Mouse (Mus musculus): Measurements from ENCODE around the gene Cul9. TPM values are rescaled to one million over a fixed set of nuclear protein-coding genes. Genes with fewer than 3 reads are reported as not detected.

Gene Cul9
- 4.6 and 5.1 TPM in 2 replicates for polyA plus RNA-seq (2014; fragmentation: Nextera tagmentation; extraction: Ambion mirVana)

DNA sequence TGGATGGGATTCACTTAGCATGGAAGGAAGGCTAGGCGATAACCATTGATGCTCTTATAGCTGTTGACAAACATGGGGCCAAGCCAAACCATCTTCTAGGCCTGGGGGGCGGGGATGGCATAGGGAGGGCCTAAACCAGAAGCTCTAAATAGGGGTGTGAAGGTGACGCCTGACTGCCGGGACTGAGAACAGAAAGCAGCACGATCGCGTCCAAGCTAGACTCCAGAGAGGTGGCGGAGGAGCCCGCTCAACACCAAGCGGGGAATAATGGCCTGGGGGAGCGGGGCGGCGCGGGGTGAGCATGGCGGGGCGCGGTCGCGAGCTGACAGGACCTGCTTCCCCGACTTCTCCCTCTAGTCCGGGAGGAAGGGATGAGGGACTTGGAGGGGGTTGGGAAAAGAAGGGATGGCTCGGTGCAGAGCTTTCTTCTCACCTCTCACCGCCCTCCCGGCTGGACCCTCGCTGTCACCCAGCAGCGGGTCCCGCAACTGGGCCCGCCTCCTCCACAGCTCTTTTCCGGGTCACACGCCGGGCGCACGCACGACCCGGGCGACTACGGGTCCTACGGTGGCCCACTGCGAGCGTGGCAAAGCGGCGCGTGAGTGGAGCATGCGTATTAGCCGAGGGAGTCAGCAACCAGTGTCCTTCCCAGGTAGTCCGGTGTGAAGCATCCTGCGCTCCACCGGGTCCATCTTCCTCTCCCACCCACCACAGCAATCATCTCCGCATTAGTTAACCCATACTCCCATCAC lies at the start of gene Cul9:
TSS of gene Cul9 (minus strand) at position 576 of the 752 bp plus-strand sequence.
- H3K9me3 ChIP-seq (ENCODE audit: control insufficient read depth, low read length), result no peaks in the 10 kb centered on the region
- 2% methylated on average over 42 of the region's 49 CpGs for WGBS
- peak within 1 kb of the TSS; percentile 88 for H3K4me2 ChIP-seq (ENCODE audit: low read length)
- no peaks in the 10 kb centered on the region for H3K27me3 ChIP-seq (ENCODE audit: control insufficient read depth, insufficient read depth, low read length)
- peaks cover 44% of the 10 kb centered on the region for H3K36me3 ChIP-seq (ENCODE audit: control insufficient read depth, insufficient read depth, low read length)
- peak within 1 kb of the TSS; percentile 62 to 65 for H3K4me3 ChIP-seq (ENCODE audit: control insufficient read depth in 1 of 2, insufficient read depth in 1 of 2, low read depth in 1 of 2, low read length in 2 of 2)
- ATAC-seq (ENCODE audit: insufficient number of reproducible peaks, insufficient read depth, low FRiP score, low read depth), result peak; percentile 20; the same call in 1 of the 2 replicates
- peak within 1 kb of the TSS; percentile 83 for H3K9ac ChIP-seq (ENCODE audit: low read length)
- peak within 1 kb of the TSS in 1 of 2 experiments; percentile 60; a peak in 2 of 4 replicates for H3K27ac ChIP-seq (replicated peaks in 1 of 2; ENCODE audit: control insufficient read depth in 1 of 2, insufficient read depth in 1 of 2, low read depth in 2 of 2, low read length in 2 of 2)
- H3K4me1 ChIP-seq (ENCODE audit: control insufficient read depth in 2 of 2, insufficient read depth in 2 of 2, low read length in 2 of 2), result peaks cover 10 to 17% of the 10 kb centered on the region in 2 experiments

DNA sequence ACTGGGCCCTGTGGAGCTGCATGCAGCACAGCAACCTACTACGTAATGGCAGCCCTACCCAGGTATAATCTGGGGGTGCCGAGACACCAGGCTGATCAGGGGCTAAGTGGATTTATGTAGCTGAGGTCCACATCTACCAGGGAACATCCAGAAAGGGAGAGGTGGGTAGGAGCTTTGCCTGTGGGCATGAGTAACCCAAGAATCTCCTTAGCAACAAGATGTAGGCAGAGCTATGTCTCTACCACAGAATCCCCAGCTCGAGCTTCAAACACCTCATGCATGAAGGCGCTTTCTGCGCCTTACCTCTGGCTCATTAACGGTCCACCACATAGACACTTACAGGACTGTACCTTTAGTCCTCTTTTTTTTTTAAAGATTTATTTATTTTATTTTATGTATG lies 49.1 kb upstream of the Cul9 start:
- H3K4me2 ChIP-seq (ENCODE audit: low read length), result no peak overlapping the region
- peak overlapping the region; percentile 69 to 73; a peak in 3 of 4 replicates for H3K27ac ChIP-seq (replicated peaks in 1 of 2; ENCODE audit: control insufficient read depth in 1 of 2, insufficient read depth in 1 of 2, low read depth in 2 of 2, low read length in 2 of 2)
- peaks cover 31% of the 10 kb centered on the region for H3K36me3 ChIP-seq (ENCODE audit: control insufficient read depth, insufficient read depth, low read length)
- no peaks in the 10 kb centered on the region for H3K27me3 ChIP-seq (ENCODE audit: control insufficient read depth, insufficient read depth, low read length)
- WGBS, result 87% methylated on average over 6 of the region's 6 CpGs
- H3K4me3 ChIP-seq (ENCODE audit: control insufficient read depth in 1 of 2, insufficient read depth in 1 of 2, low read depth in 1 of 2, low read length in 2 of 2), result no peak overlapping the region
- H3K4me1 ChIP-seq (ENCODE audit: control insufficient read depth in 2 of 2, insufficient read depth in 2 of 2, low read length in 2 of 2), result peaks cover 15 to 26% of the 10 kb centered on the region in 2 experiments
- no peak for ATAC-seq (ENCODE audit: insufficient number of reproducible peaks, insufficient read depth, low FRiP score, low read depth)
- H3K9me3 ChIP-seq (ENCODE audit: control insufficient read depth, low read length), result no peaks in the 10 kb centered on the region
- peak overlapping the region; percentile 9 for H3K9ac ChIP-seq (ENCODE audit: low read length)

- H3K4me2 ChIP-seq (ENCODE audit: low read length), result no peak overlapping the region
- H3K9me3 ChIP-seq (ENCODE audit: control insufficient read depth, low read length), result no peaks in the 10 kb centered on the region
- WGBS, result 11% methylated on average over 9 of the region's 9 CpGs
- peaks cover 15 to 26% of the 10 kb centered on the region in 2 experiments for H3K4me1 ChIP-seq (ENCODE audit: control insufficient read depth in 2 of 2, insufficient read depth in 2 of 2, low read length in 2 of 2)
- H3K9ac ChIP-seq (ENCODE audit: low read length), result peak overlapping the region; percentile 9
- peak overlapping the region; percentile 69 to 73 for H3K27ac ChIP-seq (replicated peaks in 1 of 2; ENCODE audit: control insufficient read depth in 1 of 2, insufficient read depth in 1 of 2, low read depth in 2 of 2, low read length in 2 of 2)
- no peak for ATAC-seq (ENCODE audit: insufficient number of reproducible peaks, insufficient read depth, low FRiP score, low read depth)
- H3K4me3 ChIP-seq (ENCODE audit: control insufficient read depth in 1 of 2, insufficient read depth in 1 of 2, low read depth in 1 of 2, low read length in 2 of 2), result no peak overlapping the region
- H3K27me3 ChIP-seq (ENCODE audit: control insufficient read depth, insufficient read depth, low read length), result no peaks in the 10 kb centered on the region
- H3K36me3 ChIP-seq (ENCODE audit: control insufficient read depth, insufficient read depth, low read length), result peaks cover 38% of the 10 kb centered on the region
Measured at GRCm38 (mm10) chr17:46594606-46595005, 48.4 kb upstream of the Cul9 start.

GRCm38 (mm10) chr17:46593124-46593523 lies 46.9 kb upstream of the Cul9 start:
- no peak for ATAC-seq (ENCODE audit: insufficient number of reproducible peaks, insufficient read depth, low FRiP score, low read depth)
- 84% methylated on average over 4 of the region's 4 CpGs for WGBS
- Histone ChIP-seq H3K4me2 (ENCODE audit: low read length) (no peak overlapping the region), H3K9me3 (ENCODE audit: control insufficient read depth, low read length) (no peaks in the 10 kb centered on the region), H3K4me3 (ENCODE audit: control insufficient read depth in 1 of 2, insufficient read depth in 1 of 2, low read depth in 1 of 2, low read length in 2 of 2) (no peak overlapping the region), H3K27me3 (ENCODE audit: control insufficient read depth, insufficient read depth, low read length) (no peaks in the 10 kb centered on the region), H3K9ac (ENCODE audit: low read length) (no peak overlapping the region), H3K27ac (replicated peaks in 1 of 2; ENCODE audit: control insufficient read depth in 1 of 2, insufficient read depth in 1 of 2, low read depth in 2 of 2, low read length in 2 of 2) (no peak overlapping the region), H3K4me1 (ENCODE audit: control insufficient read depth in 2 of 2, insufficient read depth in 2 of 2, low read length in 2 of 2) (peaks cover 15 to 20% of the 10 kb centered on the region in 2 experiments), H3K36me3 (ENCODE audit: control insufficient read depth, insufficient read depth, low read length) (peaks cover 52% of the 10 kb centered on the region)

DNA sequence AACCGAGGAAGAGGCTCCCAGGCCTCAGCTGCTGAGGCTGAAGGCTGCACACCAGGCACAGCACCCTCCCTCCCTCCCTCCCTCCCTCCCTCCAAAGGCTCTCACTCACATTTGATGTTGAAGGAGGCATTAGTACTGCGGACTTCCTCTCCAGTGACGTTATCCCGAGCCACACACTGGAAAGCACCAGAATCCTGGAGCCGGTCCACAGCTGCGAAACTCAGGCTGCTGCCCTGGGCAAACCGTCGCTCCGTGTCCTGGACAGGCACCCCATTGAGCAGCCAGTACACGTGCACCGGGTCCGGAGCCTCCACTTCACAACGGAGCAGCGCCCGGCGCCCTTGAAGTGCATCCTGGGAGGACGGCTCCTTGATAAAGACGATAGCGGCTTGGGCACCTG lies 45.2 kb upstream of the Cul9 start:
- Histone ChIP-seq H3K9me3 (ENCODE audit: control insufficient read depth, low read length) (no peaks in the 10 kb centered on the region), H3K4me1 (ENCODE audit: control insufficient read depth in 2 of 2, insufficient read depth in 2 of 2, low read length in 2 of 2) (peaks cover 15 to 18% of the 10 kb centered on the region in 2 experiments), H3K4me2 (ENCODE audit: low read length) (no peak overlapping the region), H3K27me3 (ENCODE audit: control insufficient read depth, insufficient read depth, low read length) (no peaks in the 10 kb centered on the region), H3K9ac (ENCODE audit: low read length) (no peak overlapping the region), H3K27ac (replicated peaks in 1 of 2; ENCODE audit: control insufficient read depth in 1 of 2, insufficient read depth in 1 of 2, low read depth in 2 of 2, low read length in 2 of 2) (no peak overlapping the region), H3K4me3 (ENCODE audit: control insufficient read depth in 1 of 2, insufficient read depth in 1 of 2, low read depth in 1 of 2, low read length in 2 of 2) (no peak overlapping the region), H3K36me3 (ENCODE audit: control insufficient read depth, insufficient read depth, low read length) (peaks cover 47% of the 10 kb centered on the region)
- WGBS, result 77% methylated on average over 19 of the region's 19 CpGs
- ATAC-seq (ENCODE audit: insufficient number of reproducible peaks, insufficient read depth, low FRiP score, low read depth), result no peak

DNA sequence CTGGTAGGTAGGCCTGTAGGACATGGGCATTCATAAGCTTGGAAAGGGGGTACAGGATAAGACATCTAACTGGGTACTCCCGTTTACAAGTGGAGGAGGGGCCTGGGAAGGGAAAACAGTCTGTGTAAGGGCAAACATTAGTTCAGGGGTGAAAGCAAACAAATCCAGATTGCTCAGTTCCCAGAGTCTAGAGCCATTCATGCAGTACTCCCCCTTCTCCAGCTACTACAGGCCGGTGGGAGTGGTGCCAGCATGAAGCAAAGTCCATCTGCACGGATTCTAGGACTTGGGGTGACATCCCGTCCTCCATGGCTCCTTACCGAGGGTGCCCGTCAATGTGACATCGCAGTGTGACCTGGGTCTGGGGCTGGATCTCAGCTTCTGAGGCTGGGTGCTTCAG lies 44.3 kb upstream of the Cul9 start:
- no peak overlapping the region for H3K4me3 ChIP-seq (ENCODE audit: control insufficient read depth in 1 of 2, insufficient read depth in 1 of 2, low read depth in 1 of 2, low read length in 2 of 2)
- no peaks in the 10 kb centered on the region for H3K27me3 ChIP-seq (ENCODE audit: control insufficient read depth, insufficient read depth, low read length)
- H3K36me3 ChIP-seq (ENCODE audit: control insufficient read depth, insufficient read depth, low read length), result peaks cover 57% of the 10 kb centered on the region
- 92% methylated on average over 7 of the region's 7 CpGs for WGBS
- no peak overlapping the region for H3K9ac ChIP-seq (ENCODE audit: low read length)
- no peak overlapping the region for H3K4me2 ChIP-seq (ENCODE audit: low read length)
- H3K9me3 ChIP-seq (ENCODE audit: control insufficient read depth, low read length), result no peaks in the 10 kb centered on the region
- no peak overlapping the region for H3K27ac ChIP-seq (replicated peaks in 1 of 2; ENCODE audit: control insufficient read depth in 1 of 2, insufficient read depth in 1 of 2, low read depth in 2 of 2, low read length in 2 of 2)
- peaks cover 15 to 16% of the 10 kb centered on the region in 2 experiments for H3K4me1 ChIP-seq (ENCODE audit: control insufficient read depth in 2 of 2, insufficient read depth in 2 of 2, low read length in 2 of 2)
- no peak for ATAC-seq (ENCODE audit: insufficient number of reproducible peaks, insufficient read depth, low FRiP score, low read depth)

DNA sequence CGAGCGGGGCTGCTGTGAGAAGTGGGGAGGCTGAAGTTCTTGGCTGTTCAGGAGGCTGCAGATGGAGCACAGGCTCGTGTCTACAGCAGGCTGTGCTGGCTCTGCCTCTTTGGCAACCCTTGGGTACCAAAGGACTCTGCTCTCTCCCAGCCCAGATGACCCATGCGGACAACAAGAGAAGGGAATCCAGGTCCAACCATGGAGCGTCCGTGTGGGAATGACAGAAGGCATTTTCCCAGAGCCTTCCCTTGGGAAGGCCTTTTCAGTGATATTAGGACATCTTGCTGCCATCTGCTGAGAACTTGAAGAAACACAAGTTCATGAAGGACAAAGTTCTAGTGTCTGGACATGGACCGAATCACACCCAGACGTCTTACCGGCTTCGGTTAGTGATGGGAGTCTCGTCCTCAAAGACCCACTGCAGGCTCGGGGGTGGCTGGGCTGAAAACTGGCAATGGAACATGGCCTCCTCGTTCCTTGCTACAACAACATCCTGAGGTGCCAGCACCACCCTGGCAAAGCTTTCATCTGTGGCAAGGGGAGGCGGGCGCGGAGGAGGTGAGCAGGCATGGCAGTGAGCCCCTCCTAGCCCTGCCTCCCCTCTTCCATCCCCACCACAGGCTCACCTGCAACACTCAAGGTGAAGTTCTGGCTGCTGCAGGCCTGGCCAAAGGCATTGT lies 43.6 kb upstream of the Cul9 start:
- peaks cover 9% of the 10 kb centered on the region in 2 experiments for H3K4me1 ChIP-seq (ENCODE audit: control insufficient read depth in 2 of 2, insufficient read depth in 2 of 2, low read length in 2 of 2)
- no peak for ATAC-seq (ENCODE audit: insufficient number of reproducible peaks, insufficient read depth, low FRiP score, low read depth)
- H3K27ac ChIP-seq (replicated peaks in 1 of 2; ENCODE audit: control insufficient read depth in 1 of 2, insufficient read depth in 1 of 2, low read depth in 2 of 2, low read length in 2 of 2), result no peak overlapping the region
- H3K4me2 ChIP-seq (ENCODE audit: low read length), result no peak overlapping the region
- H3K9ac ChIP-seq (ENCODE audit: low read length), result no peak overlapping the region
- H3K27me3 ChIP-seq (ENCODE audit: control insufficient read depth, insufficient read depth, low read length), result no peaks in the 10 kb centered on the region
- no peak overlapping the region for H3K4me3 ChIP-seq (ENCODE audit: control insufficient read depth in 1 of 2, insufficient read depth in 1 of 2, low read depth in 1 of 2, low read length in 2 of 2)
- whole genome bisulfite sequencing, result 84% methylated on average over 16 of the region's 16 CpGs
- H3K9me3 ChIP-seq (ENCODE audit: control insufficient read depth, low read length), result no peaks in the 10 kb centered on the region
- peaks cover 64% of the 10 kb centered on the region for H3K36me3 ChIP-seq (ENCODE audit: control insufficient read depth, insufficient read depth, low read length)
